Mouse (Mus musculus): Measurements from ENCODE around the gene 2310033P09Rik.

The 2310033P09Rik gene

GRCm38 (mm10) chr11:59208153-59208831 lies at the start of gene 2310033P09Rik:
2310033P09Rik (plus strand) TSS chr11:59208321.
- DNase-seq (ENCODE audit: low read depth, low spot score): peak; percentile 94

DNA sequence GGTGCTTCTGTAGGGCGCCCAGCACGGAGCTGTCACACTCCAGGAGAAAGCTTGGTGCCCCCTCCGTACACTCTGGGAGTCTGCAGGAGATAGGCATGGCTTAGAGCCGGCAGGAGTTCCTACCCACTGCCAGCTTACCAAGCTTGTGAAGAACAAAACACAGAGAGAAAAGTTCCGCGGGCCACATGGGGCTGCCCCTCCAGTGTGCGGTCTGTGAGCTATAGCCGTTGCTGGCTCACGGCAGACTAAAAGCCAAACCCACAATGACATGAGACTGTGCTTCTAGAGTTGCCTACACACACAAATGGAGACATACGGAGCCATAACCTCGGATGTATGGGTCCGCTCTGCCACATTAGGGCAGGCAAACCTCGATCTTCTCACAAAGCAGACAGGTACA lies 49.0 kb upstream of the 2310033P09Rik start:
- no peak for DNase-seq (ENCODE audit: low read depth, low spot score)

DNA sequence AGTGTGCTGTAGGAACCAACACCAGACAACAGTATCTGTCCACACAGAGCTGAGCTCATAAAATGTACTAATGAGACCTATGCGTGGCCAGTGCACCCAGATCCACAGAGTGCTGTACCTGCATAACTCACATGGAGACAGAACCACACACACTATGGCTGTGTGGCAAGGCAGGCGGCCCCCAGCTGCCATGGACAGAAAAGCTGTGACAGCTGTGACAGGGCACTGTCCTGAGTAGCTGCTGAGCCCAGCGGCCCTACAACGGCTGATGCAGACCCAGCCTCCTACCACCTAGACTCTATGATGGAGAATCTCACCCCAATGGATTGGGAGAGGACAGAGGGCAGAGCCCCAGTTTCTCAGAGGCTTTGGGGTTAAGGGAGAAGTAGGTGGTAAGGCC lies 48.6 kb upstream of the 2310033P09Rik start:
- no peak for DNase-seq (ENCODE audit: low read depth, low spot score)

- no peak for DNase-seq (ENCODE audit: low read depth, low spot score)
These were observed 46.7 kb upstream of the 2310033P09Rik start for GRCm38 (mm10) chr11:59161398-59161797.

DNA sequence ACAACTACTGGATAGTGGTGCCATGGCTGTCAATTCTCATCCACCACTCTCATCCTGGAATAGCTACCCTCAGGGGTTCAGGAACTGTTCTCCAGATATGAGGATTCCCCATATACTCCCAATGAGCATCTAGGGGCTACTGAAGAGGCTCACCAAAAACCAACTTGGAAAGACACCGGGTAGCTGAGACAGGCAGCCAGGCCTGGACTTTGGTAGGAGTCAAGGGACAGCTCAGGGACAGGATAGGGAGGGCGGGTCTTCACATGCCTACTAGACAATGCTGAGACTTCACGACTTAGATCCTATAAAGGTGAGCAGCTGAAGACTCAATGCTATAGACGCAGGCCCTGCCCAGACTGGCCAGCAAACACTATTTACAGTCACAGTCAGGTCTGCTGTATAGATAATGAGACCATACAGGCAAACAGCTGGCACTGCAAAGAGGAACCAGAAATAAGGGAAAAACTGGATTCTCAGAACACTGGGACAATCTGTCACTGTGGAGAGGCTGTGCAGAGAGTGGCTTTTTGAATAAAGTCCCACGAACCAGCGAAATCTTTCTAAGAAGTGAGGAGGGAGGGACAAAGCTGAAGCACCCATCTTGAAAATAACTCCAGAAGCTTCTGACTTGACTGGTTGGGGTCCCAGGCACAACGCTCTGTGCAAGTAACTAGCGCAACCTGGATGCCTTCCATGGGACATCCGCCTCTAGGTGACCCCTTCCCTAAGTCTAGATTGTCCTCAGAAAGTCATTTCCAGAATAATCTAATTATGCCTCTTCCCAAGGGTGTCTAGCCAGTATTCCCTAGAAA lies 45.5 kb upstream of the 2310033P09Rik start:
- peak; percentile 4 for DNase-seq (ENCODE audit: low read depth, low spot score)

GRCm38 (mm10) chr11:59163255-59164236 lies 44.6 kb upstream of the 2310033P09Rik start, which contains the start of gene Iba57:
Iba57 (minus strand) TSS chr11:59163739.
- peak; percentile 99 for DNase-seq (ENCODE audit: low read depth, low spot score)

GRCm38 (mm10) chr11:59164384-59164783 lies 43.7 kb upstream of the 2310033P09Rik start:
- no peak for DNase-seq (ENCODE audit: low read depth, low spot score)

DNA sequence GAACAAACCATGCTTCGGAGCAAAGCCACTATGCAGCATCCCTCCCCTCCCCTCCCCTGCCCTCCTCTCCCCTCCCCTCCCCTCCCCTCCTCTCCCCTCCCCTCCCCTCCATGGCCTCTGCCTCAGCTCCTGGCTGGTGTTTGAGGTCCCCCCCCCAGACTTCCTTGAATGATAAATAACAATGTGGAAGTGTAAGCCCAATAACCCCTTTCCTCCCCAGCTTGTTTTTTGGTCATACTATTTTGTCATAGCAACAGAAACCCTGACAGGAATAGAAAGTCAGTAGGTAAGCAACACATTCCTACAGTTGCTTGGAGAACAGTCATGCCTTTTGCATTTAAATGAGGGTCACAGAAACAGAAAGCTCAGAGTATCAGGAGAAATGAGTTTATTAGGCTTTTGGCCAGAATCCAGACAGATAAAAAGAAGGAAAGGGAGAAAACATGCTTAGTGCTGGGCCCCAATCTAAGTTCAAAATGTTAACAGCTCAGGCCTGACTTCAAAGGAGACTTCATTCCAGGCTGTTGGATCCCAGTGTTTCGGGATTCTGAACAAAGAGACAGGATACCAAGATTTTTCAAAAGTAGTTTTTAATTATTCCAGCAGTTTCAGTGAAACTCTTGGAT lies 42.4 kb upstream of the 2310033P09Rik start:
- no peak for DNase-seq (ENCODE audit: low read depth, low spot score)

GRCm38 (mm10) chr11:59169807-59170206 lies 38.3 kb upstream of the 2310033P09Rik start:
- DNase-seq (ENCODE audit: low read depth, low spot score): no peak

DNA sequence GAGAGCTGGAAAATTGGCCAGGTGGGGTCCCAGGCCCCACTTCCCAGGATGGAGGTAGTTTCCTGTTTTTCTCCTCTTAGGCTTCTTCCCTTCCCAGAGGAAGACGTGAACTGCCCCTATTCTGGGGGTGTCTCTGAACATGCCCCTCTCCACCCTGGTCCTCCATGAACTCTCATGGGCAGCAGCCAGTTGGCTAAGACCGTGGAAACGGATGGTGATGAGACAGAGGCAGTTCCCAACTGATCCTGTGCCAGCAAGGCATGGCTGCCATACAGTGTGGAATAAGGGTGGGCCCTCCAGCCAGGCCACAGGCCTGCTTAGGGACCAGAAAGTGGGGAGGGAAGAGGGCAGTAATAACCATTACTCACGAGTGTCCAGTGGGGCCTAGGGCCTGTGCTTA lies 37.6 kb upstream of the 2310033P09Rik start:
- no peak for DNase-seq (ENCODE audit: low read depth, low spot score)

DNA sequence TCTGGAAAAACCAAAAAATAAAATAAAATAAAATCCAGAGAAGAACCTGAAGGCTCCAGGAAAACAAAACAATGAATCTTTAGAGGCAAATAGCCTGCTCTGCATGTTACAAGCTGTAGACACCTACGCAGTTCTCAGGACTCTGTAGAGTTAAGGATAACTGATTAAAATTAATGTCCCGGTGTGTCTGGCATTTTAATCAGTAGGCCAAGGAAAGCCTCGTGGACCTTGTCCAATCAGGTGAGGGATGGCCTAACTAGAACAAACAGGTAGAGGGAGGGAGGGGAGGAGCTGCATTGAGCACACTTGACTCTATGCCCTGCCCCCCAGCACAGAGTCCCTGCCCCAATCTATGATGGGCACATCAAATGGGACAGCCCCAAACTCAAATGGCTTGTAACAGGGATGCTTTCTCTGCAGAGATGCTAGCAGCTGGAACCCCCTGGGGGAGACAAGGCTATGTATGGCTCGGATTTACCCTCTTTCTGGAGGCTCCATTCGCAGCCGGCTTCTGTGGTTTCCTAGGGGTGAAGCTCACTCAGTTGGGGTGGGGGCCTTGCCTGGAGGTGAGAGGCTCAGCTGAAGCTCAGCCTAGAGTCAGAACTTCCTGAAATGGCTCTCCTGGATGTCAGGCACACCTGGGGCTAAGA lies 33.8 kb upstream of the 2310033P09Rik start:
- no peak for DNase-seq (ENCODE audit: low read depth, low spot score)

- no peak for DNase-seq (ENCODE audit: low read depth, low spot score)
These were observed 31.6 kb upstream of the 2310033P09Rik start for GRCm38 (mm10) chr11:59176475-59176874.

GRCm38 (mm10) chr11:59176921-59177320 lies 31.2 kb upstream of the 2310033P09Rik start:
- no peak for DNase-seq (ENCODE audit: low read depth, low spot score)

GRCm38 (mm10) chr11:59182864-59183331 lies 25.2 kb upstream of the 2310033P09Rik start, which contains the start of gene Gjc2:
Gjc2 (minus strand) TSS chr11:59183213.
- no peak for DNase-seq (ENCODE audit: low read depth, low spot score)

GRCm38 (mm10) chr11:59183821-59184220 lies 24.3 kb upstream of the 2310033P09Rik start:
- peak; percentile 44 for DNase-seq (ENCODE audit: low read depth, low spot score)

- DNase-seq (ENCODE audit: low read depth, low spot score): no peak
These were observed 22.6 kb upstream of the 2310033P09Rik start for GRCm38 (mm10) chr11:59185490-59185889.

GRCm38 (mm10) chr11:59187706-59188105 lies 20.4 kb upstream of the 2310033P09Rik start:
- no peak for DNase-seq (ENCODE audit: low read depth, low spot score)

DNA sequence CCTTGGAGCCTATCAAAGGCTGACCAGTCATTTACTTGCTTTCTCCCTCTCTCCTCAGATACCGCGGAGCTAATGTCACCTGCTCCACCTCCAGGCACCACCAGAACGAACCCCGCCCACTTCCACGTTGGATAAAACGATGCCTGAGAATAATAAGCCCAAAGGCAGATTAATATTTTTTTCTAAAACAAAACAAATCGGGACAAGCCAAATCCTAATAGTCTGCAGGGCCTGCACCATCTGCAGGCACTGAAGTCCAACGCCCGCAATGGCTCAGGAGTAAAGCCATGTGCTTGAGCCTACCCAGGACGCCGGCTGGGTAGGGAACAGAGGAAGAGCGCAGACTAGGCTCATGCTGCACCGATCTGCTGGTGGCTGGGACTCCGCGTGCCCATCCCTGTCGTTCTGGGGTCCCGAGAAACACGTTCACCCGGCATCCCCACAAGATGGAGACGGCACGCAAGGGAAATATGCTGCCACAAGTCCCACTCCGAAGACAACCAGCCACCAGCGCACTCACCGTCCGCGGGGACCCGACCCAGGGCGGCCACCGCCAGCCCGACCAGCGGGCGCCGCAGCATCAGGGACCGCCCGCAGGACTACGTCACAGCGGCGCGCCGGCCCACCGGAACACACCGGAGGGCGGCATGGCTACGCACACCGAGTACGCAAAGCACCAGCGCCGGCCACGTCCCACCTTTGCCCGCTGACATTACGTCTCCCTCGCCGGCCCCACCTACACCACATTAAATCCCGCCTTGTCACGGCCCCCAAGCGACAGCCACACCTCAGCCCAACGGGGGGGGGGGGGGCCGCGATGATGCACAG lies 16.7 kb upstream of the 2310033P09Rik start:
- DNase-seq (ENCODE audit: low read depth, low spot score): peak; percentile 94

DNA sequence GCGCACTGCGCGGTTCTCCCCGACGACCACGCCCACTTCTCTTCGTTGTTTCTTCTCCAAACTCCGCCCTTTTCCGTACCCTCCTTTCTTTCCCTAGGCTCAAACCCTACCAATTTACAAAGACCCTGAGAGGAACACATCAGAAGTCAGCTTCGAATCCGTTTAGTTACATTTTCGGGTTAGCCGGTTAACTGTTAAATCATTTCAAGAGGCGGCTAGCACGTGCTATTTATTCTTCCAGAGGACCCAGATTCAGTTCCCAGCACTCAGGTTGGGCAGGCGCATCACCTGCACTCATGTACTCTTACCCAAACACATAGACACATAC lies 16.1 kb upstream of the 2310033P09Rik start, which contains the start of gene Guk1:
TSS of gene Guk1 (minus strand) at position 154 of the 328 bp plus-strand sequence.
- DNase-seq (ENCODE audit: low read depth, low spot score): no peak

- DNase-seq (ENCODE audit: low read depth, low spot score): no peak
These were observed 11.9 kb upstream of the 2310033P09Rik start for GRCm38 (mm10) chr11:59196230-59196629.

Measured in A20 (cell line).